Mouse (Mus musculus): ENCODE data around the gene Rgs14. TPM values are rescaled to one million over a fixed set of nuclear protein-coding genes. Genes with fewer than 3 reads are reported as not detected.
A peak's percentile ranks its signal among the peaks of the same experiment; 100 is the strongest.

The Rgs14 gene
- polyA plus RNA-seq, 1 experiment = not detected

DNA sequence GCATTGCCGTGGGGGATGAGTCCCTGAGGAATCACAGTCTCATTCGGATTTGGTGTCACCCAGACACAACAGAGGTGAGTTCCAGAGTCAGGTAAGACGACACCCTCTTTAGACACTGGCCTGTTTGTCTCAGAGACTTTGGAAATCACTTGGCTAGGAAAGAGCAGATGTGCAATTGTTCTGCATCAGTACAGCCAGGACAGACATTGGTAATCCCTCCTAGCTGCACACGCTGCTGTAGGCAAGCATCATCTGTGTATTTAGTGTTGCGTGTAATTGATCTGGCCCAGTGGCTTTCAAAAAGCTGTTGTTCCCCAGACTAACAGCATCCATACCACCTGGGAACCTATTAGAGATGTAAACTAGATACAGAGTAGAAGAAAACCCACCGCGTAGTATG, 33.7 kb downstream of the Rgs14 start:
- Histone ChIP-seq H3K27ac (ENCODE audit: insufficient read depth, low read length) (no peak overlapping the region), H3K4me1 (ENCODE audit: control insufficient read depth, insufficient read depth, low read length) (no peaks in the 10 kb centered on the region), H3K4me3 (ENCODE audit: insufficient read depth, low read length) (no peak overlapping the region)
- TF ChIP-seq CTCF (IDR thresholded peaks at IDR 0.05; ENCODE audit: borderline replicate concordance, insufficient read depth, low read length) = no peak
- no peak for TF ChIP-seq POLR2A (IDR thresholded peaks at IDR 0.05; ENCODE audit: low read depth, low read length)

DNA sequence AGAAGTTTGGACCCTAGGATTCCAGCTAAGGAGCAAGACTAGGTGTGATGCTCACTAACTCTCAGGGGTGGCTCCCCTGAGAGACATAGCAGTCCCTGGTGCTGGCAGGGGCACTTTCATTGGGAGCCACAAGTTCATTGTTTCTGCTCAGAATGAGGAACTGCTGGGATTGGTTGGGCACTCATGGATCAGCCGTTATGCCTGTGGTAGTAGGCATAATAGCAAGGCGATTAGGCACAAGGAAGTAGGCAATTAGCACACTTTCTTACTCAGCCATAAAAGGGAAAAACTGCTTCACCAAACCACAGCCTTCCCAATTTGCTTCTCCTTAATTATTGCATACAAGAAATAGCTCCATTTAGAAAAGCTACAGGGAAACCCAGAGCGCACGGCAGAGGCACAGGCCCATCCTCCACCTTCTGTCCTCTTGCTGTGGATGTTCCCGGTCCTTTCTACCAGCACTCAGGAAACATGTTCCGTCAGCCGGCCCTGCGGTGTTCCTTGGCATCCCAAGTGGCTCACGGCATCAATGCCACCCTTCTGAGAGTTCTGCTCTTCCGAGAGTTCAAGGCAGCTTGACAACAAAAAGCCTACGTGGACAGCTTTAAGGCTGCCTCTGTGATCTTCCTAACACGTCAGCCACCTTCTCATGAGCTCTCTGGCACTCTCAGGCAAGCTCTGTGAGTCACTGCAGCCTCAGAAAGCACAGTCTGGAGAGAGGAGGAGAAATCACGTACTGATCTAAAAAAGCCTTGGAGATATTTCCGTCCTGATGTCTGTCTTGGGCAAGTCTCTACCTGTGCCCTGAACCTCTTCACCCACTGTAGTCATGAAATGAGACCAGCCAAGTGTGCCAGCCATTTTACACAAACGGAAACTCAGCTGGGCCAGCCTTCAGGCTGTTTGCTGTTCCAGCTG, 34.7 kb downstream of the Rgs14 start:
- TF ChIP-seq POLR2A (IDR thresholded peaks at IDR 0.05; ENCODE audit: low read depth, low read length) (no peak), CTCF (IDR thresholded peaks at IDR 0.05; ENCODE audit: borderline replicate concordance, insufficient read depth, low read length) (no peak)
- Histone ChIP-seq H3K4me3 (ENCODE audit: insufficient read depth, low read length) (no peak overlapping the region), H3K4me1 (ENCODE audit: control insufficient read depth, insufficient read depth, low read length) (no peaks in the 10 kb centered on the region), H3K27ac (ENCODE audit: insufficient read depth, low read length) (no peak overlapping the region)

DNA sequence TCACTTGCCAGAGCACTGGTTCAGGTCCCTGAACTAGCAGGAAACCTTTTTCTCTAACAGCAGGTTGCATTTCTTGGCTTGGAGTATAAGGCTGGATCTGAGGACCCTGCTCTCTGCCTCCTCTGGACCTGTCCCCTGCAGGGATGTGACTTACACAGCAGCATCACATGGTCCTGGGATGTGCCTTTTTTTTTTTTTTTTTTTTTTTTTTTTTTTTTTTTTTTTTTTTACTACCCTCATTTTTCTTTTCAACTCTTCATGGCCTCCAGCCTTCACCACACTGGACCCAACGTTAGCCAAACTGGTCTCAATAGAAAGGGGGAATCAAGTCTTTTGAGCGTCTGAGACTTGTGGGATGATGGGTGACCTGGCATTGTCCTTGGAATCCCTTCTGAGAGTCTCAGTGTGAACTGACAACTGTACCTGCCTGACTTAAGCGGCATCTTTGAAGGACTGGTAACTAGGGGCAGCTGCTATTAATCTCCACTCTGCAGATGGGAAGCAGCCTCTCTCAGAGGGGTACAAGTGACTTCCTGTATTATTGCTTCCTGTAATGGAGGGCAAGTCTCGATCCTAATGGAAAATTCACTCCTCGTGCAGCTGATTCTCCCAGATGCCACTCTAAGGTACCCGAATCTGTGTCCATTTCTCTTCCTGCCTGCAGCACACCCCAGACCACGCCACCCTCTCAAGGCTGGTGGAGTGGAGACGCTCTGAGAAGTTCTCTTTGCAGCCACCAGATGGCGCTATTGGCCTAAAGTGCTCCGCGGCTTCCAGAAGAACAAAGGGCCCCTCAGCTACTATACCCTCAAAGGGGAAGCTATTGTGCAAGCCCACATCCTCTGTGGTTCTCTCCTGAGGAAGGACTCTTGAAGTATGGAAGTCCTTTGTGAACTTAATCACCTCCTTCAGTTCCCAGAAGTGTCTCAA, 35.6 kb downstream of the Rgs14 start:
- H3K4me1 ChIP-seq (ENCODE audit: control insufficient read depth, insufficient read depth, low read length) = no peaks in the 10 kb centered on the region
- TF ChIP-seq CTCF (IDR thresholded peaks at IDR 0.05; ENCODE audit: borderline replicate concordance, insufficient read depth, low read length) (peak; percentile 65), POLR2A (IDR thresholded peaks at IDR 0.05; ENCODE audit: low read depth, low read length) (no peak)
- H3K4me3 ChIP-seq (ENCODE audit: insufficient read depth, low read length) = no peak overlapping the region
- H3K27ac ChIP-seq (ENCODE audit: insufficient read depth, low read length) = no peak overlapping the region

DNA sequence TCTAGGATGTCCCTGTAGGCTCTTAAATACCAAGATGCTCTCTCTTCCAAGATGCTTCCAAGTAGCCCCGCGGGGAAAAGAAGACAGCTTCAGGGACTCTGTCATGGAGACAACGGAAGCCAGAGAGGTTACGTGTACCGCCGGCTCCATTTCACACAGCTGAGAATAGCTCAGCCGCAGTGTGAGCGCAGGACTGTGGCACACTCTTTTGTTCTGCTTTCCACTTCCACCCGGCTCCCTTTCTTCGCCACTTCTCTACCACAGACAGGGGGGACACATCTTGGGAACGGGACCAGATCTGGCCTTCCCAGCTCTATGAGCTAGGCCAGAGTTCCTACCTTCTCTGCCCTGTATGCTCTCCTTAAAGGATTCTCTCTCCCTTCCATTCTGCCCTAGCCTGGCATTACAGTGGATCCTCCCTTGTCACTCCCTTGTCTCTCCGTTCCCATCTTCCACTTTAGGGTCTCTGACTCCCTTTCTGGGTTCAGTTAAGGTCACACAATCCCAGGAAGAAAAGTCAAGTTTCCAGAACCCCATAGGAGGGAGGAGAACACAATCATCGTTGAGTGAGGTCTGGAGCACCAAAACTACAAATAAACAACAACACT, 36.4 kb downstream of the Rgs14 start:
- Histone ChIP-seq H3K27ac (ENCODE audit: insufficient read depth, low read length) (no peak overlapping the region), H3K4me1 (ENCODE audit: control insufficient read depth, insufficient read depth, low read length) (no peaks in the 10 kb centered on the region), H3K4me3 (ENCODE audit: insufficient read depth, low read length) (no peak overlapping the region)
- TF ChIP-seq CTCF (IDR thresholded peaks at IDR 0.05; ENCODE audit: borderline replicate concordance, insufficient read depth, low read length) (no peak), POLR2A (IDR thresholded peaks at IDR 0.05; ENCODE audit: low read depth, low read length) (no peak)

DNA sequence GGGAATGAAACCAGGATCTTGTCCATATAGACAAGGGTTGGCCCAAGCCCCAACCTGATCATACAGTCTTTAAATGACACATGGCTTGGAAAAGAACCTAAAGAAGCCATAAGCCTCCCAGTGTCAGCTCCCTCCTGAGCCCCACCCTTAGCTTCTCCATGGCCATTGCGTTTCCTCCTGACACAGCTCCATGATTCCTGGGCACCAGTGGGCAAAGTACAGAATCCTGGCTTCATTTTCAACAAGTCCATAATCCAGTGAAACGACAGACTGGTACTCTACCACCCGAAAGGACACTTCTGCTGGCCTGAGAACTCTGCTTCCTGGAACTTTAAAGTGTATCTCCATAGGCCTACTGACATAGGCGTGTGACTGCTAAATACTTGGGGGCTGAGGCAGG, 37.8 kb downstream of the Rgs14 start:
- TF ChIP-seq CTCF (IDR thresholded peaks at IDR 0.05; ENCODE audit: borderline replicate concordance, insufficient read depth, low read length) (no peak), POLR2A (IDR thresholded peaks at IDR 0.05; ENCODE audit: low read depth, low read length) (no peak)
- Histone ChIP-seq H3K4me1 (ENCODE audit: control insufficient read depth, insufficient read depth, low read length) (no peaks in the 10 kb centered on the region), H3K27ac (ENCODE audit: insufficient read depth, low read length) (no peak overlapping the region), H3K4me3 (ENCODE audit: insufficient read depth, low read length) (no peak overlapping the region)

DNA sequence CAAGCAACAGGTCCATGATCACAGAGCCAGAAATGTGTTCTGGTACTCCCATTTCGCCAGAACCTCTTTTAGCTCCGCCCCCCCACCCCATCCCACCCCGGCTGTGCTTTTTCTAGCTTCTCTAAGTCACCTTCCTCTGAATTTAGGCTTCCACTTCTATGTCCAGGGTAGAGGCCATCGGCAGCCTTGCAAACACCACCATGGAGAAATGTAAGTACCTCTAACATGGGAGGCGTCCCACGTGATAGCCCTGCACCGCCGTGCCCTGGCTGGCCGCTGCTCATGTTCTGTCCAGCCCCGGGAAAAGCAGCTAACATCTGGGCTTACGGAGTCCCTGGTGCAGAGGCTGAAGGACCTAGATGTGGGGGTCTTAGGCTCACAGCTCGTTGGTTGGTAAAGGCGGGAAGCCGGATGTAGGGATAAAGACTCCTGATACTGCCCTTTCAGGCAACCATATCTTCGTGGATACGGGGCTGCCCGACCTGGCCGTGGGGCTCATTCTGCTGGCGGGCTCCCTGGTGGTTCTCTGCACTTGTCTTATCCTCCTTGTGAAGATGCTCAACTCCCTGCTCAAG, 39.1 kb downstream of the Rgs14 start:
- Histone ChIP-seq H3K27ac (ENCODE audit: insufficient read depth, low read length) (no peak overlapping the region), H3K4me3 (ENCODE audit: insufficient read depth, low read length) (no peak overlapping the region), H3K4me1 (ENCODE audit: control insufficient read depth, insufficient read depth, low read length) (no peaks in the 10 kb centered on the region)
- TF ChIP-seq CTCF (IDR thresholded peaks at IDR 0.05; ENCODE audit: borderline replicate concordance, insufficient read depth, low read length) = no peak
- TF ChIP-seq POLR2A (IDR thresholded peaks at IDR 0.05; ENCODE audit: low read depth, low read length) = no peak

DNA sequence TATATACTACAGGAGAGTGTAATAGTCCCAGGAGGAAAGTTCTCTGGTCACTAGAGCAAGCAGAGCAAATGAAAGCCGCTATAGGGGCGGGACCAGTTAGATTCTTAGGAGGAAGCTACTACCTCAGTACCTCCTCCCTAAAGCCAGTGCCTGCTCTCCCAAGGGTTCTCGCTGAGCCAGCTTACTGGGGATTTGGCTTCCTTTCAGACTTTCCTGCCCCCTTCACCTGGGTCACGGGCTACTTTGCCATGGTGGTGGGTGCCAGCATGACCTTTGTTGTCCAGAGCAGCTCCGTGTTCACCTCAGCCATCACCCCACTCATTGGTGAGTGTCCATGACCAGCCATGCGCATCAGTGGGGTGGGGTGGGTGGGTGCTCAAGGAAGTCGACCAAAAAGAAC, 42.3 kb downstream of the Rgs14 start:
- H3K4me1 ChIP-seq (ENCODE audit: control insufficient read depth, insufficient read depth, low read length) = no peaks in the 10 kb centered on the region
- H3K4me3 ChIP-seq (ENCODE audit: insufficient read depth, low read length) = no peak overlapping the region
- H3K27ac ChIP-seq (ENCODE audit: insufficient read depth, low read length) = no peak overlapping the region
- TF ChIP-seq POLR2A (IDR thresholded peaks at IDR 0.05; ENCODE audit: low read depth, low read length) = no peak

DNA sequence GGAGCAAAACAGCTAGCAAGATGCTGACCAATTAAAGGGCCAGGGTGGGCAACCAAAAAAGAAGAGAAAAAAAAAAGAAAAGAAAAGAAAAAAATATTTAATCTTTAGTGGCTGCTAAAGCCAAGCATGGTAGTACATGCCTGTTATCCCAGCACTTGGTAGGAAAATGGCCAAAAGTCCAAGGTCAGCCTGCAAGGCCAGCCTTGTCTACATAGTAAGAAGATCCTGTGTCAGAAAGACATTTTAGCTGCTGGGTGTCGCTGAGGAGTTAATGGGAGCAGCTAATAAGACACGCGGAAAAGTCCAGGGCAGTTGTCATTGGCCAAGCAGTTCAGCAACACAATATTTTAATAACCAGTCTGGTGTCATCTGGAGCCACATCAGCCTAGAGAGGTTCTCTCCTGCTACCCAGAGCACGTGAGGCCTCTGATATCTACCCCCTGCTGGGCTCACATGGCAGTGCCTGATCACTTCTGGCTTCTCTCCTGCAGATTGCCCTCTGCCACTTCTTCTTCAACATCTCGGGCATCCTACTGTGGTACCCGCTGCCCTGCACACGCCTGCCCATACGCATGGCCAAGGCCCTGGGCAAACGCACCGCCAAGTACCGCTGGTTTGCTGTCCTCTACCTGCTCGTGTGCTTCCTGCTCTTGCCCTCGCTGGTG, 43.2 kb downstream of the Rgs14 start:
- TF ChIP-seq POLR2A (IDR thresholded peaks at IDR 0.05; ENCODE audit: low read depth, low read length) (no peak), CTCF (IDR thresholded peaks at IDR 0.05; ENCODE audit: borderline replicate concordance, insufficient read depth, low read length) (no peak)
- no peaks in the 10 kb centered on the region for H3K4me1 ChIP-seq (ENCODE audit: control insufficient read depth, insufficient read depth, low read length)
- H3K4me3 ChIP-seq (ENCODE audit: insufficient read depth, low read length) = no peak overlapping the region
- H3K27ac ChIP-seq (ENCODE audit: insufficient read depth, low read length) = no peak overlapping the region

DNA sequence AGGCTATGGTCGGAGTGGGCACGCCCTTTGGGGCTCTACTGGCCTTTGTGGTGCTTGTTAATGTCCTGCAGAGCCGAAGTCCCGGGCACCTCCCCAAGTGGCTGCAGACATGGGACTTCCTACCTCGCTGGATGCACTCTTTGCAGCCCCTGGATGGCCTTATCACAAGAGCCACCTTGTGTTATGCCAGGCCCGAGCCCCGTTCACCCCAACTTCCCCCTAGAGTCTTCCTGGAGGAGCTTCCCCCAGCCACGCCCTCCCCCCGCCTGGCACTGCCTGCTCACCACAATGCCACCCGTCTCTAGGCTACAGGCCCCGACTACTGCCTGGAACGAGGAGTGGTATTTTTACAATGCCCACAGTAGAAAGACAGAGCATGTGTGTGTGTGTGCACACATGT, 43.8 kb downstream of the Rgs14 start:
- no peak overlapping the region for H3K4me3 ChIP-seq (ENCODE audit: insufficient read depth, low read length)
- H3K4me1 ChIP-seq (ENCODE audit: control insufficient read depth, insufficient read depth, low read length) = no peaks in the 10 kb centered on the region
- H3K27ac ChIP-seq (ENCODE audit: insufficient read depth, low read length) = no peak overlapping the region
- TF ChIP-seq CTCF (IDR thresholded peaks at IDR 0.05; ENCODE audit: borderline replicate concordance, insufficient read depth, low read length) (no peak), POLR2A (IDR thresholded peaks at IDR 0.05; ENCODE audit: low read depth, low read length) (no peak)
